Mouse (Mus musculus) embryonic facial prominence, embryonic 14.5 days (tissue): ENCODE data around the gene Pecr. TPM values are rescaled to one million over a fixed set of nuclear protein-coding genes. Genes with fewer than 3 reads are reported as not detected.

Source experiments
- ATAC-seq: fragments of 200-750 bp; cut with Nextera tagmentation; 2 replicates; pipeline ENCODE4 v1.8.0; 2017; ENCODE audit warnings: low read depth, moderate number of reproducible peaks, moderate TSS enrichment
- DNase-seq: peaks from one replicate; pipeline ENCODE4 v3.0.0-alpha.2; 2015; ENCODE audit warnings: low spot score
- H3K27ac ChIP-seq: fragments of 300-500 bp; sonication (generic); replicated peaks from 2 replicates; pipeline ENCODE4 v1.5.1; 2014; ENCODE audit warnings: low read depth, mild to moderate bottlenecking, low read length, moderate library complexity
- H3K27me3 ChIP-seq: fragments of 300-500 bp; sonication (generic); replicated peaks from 2 replicates; pipeline ENCODE4 v1.6.1; 2014; ENCODE audit warnings: low read length; ENCODE audit not compliant: control insufficient read depth, insufficient read depth
- H3K36me3 ChIP-seq: fragments of 300-500 bp; sonication (generic); 2 replicates; pipeline ENCODE4 v1.6.1; 2014; ENCODE audit warnings: low read length, mixed read lengths; ENCODE audit not compliant: control insufficient read depth, insufficient read depth
- H3K4me1 ChIP-seq: fragments of 300-500 bp; sonication (generic); 2 replicates; pipeline ENCODE4 v1.6.1; 2014; ENCODE audit warnings: antibody characterized with exemption, low read length; ENCODE audit not compliant: control insufficient read depth, insufficient read depth
- H3K4me2 ChIP-seq: fragments of 300-500 bp; sonication (generic); 2 replicates; pipeline ENCODE4 v1.6.1; 2014; ENCODE audit warnings: low read depth, mild to moderate bottlenecking, low read length, moderate library complexity, mixed read lengths
- H3K4me3 ChIP-seq: fragments of 300-500 bp; sonication (generic); 2 replicates; pipeline ENCODE4 v1.5.1; 2014; ENCODE audit warnings: low read depth, mild to moderate bottlenecking, low read length
- H3K9ac ChIP-seq: fragments of 300-500 bp; sonication (generic); 2 replicates; pipeline ENCODE4 v1.6.1; 2014; ENCODE audit warnings: low read depth, mild to moderate bottlenecking, low read length, moderate library complexity, mixed read lengths
- H3K9me3 ChIP-seq: fragments of 300-500 bp; sonication (generic); 2 replicates; pipeline ENCODE4 v1.6.1; 2016; ENCODE audit warnings: low read length; ENCODE audit not compliant: control insufficient read depth
- WGBS: fragments of 180-500 bp; shearing (Covaris S2); extraction: QIAGEN DNeasy Blood & Tissue Kit; methylation state at CpG from one replicate; pipeline ENCODE4 v1.1.7; 2014; 5-methylcytosine and 5-hydroxymethylcytosine counted together
- polyA plus RNA-seq: library from polyadenylated mRNA; unstranded; fragments of >200 nt; fragmentation: Nextera tagmentation; extraction: Ambion mirVana; gene quantifications from 2 replicates; pipeline ENCODE4 v1.2.1, GENCODE M21; 2014

Gene Pecr
- polyA plus RNA-seq, 1 experiment from 2014 or later = 31.4 TPM

DNA sequence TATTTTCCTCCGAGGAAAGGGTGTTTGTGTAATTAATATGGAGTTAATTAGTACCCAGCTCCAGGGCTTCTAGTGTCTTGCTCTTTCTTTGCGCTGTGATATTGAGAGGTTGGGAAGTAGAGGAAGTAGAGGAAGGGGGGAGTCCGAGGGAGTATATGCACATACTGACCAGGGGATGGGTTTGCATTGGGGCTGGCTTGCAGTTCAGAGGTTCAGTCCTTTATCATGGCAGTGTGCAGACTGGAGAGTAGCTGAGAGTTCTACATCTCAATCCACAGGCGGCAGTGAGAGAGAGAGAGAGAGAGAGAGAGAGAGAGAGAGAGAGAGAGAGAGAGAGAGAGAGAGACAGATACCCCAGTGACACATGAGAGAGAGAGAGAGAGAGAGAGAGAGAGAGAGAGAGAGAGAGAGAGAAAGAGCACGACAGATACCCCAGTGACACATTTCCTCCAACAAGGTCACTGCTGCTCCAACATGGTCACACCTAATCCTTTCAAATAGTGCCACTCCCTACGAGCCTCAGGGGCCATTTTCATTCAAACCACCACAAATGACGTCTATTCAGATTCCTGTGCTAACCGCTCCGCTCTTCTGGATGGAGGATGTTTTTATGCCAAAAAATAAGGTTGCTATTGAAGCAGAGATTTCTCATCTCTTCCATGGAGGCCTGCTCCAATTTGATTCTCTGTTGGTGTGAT, 28.7 kb upstream of the Pecr start:
- ATAC-seq = no peak
- Histone ChIP-seq H3K4me2 (no peak overlapping the region), H3K4me1 (peaks cover 20% of the 10 kb centered on the region), H3K9me3 (no peaks in the 10 kb centered on the region), H3K27me3 (no peaks in the 10 kb centered on the region), H3K27ac (no peak overlapping the region), H3K9ac (no peak overlapping the region), H3K4me3 (no peak overlapping the region), H3K36me3 (peaks cover 59% of the 10 kb centered on the region; the same call in 1 of the 2 replicates)
- DNase-seq = no peak
- WGBS = 73% methylated on average over 9 of the region's 9 CpGs

- no peak overlapping the region for H3K4me2 ChIP-seq
- H3K9me3 ChIP-seq = no peaks in the 10 kb centered on the region
- H3K36me3 ChIP-seq = peaks cover 33% of the 10 kb centered on the region; the same call in 1 of the 2 replicates
- DNase-seq (peak; percentile 85), ATAC-seq (peak; percentile 14; the same call in 1 of the 2 replicates)
- WGBS = 36% methylated on average over 6 of the region's 6 CpGs
- H3K4me3 ChIP-seq = no peak overlapping the region
- H3K27me3 ChIP-seq = no peaks in the 10 kb centered on the region
- no peak overlapping the region for H3K9ac ChIP-seq
- H3K27ac ChIP-seq = peak overlapping the region; percentile 24; the same call in 1 of the 2 replicates
- H3K4me1 ChIP-seq = peaks cover 23% of the 10 kb centered on the region
These were observed 25.8 kb upstream of the Pecr start for GRCm38 (mm10) chr1:72309744-72310424.

GRCm38 (mm10) chr1:72308919-72309318, 24.8 kb upstream of the Pecr start:
- Histone ChIP-seq H3K4me2 (no peak overlapping the region), H3K36me3 (peaks cover 24% of the 10 kb centered on the region; the same call in 1 of the 2 replicates), H3K9me3 (no peaks in the 10 kb centered on the region), H3K4me1 (peaks cover 23% of the 10 kb centered on the region), H3K27ac (peak overlapping the region; percentile 24; the same call in 1 of the 2 replicates), H3K9ac (no peak overlapping the region), H3K27me3 (no peaks in the 10 kb centered on the region), H3K4me3 (no peak overlapping the region)
- no peak for DNase-seq
- no peak for ATAC-seq
- WGBS = 51% methylated on average over 4 of the region's 4 CpGs

DNA sequence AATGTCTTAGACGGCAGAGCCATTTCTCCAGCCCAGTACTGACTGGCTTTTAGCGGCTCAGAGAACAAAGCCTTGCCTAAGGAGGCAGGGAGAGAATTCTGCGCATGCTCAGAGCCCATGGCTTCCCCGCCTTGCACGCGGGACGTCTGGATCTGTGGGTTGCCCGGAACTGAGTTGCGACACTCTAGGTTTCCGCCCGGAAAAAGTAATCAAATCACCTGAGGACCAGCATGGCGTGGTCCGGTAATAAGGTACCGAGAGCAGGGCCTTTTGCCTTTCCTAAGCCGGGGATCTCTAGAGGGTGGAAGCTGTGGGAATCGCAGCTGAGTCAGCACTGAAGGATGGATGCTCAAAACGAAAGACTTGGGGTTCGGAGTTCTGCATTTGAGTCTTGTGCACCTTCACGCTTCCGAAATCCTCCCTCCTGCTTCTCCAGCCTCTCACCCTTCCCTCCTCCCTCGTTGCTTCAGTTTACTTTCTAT, 23.2 kb upstream of the Pecr start, which contains the start of gene Xrcc5:
TSS of gene Xrcc5 (plus strand) at position 105 of the 482 bp plus-strand sequence.
- H3K9me3 ChIP-seq = no peaks in the 10 kb centered on the region
- peak within 1 kb of the TSS; percentile 57 for H3K4me2 ChIP-seq
- WGBS = under 1% methylated on average over 20 of the region's 21 CpGs
- peaks cover 23% of the 10 kb centered on the region for H3K4me1 ChIP-seq
- H3K27me3 ChIP-seq = no peaks in the 10 kb centered on the region
- H3K27ac ChIP-seq = peak within 1 kb of the TSS; percentile 94
- DNase-seq = peak; percentile 98
- H3K4me3 ChIP-seq = peak within 1 kb of the TSS; percentile 59
- peak; percentile 98 for ATAC-seq
- peak within 1 kb of the TSS; percentile 73 for H3K9ac ChIP-seq
- 0 out of 2 replicates have a peak, but pooled peaks cover 12% of the 10 kb centered on the region for H3K36me3 ChIP-seq

DNA sequence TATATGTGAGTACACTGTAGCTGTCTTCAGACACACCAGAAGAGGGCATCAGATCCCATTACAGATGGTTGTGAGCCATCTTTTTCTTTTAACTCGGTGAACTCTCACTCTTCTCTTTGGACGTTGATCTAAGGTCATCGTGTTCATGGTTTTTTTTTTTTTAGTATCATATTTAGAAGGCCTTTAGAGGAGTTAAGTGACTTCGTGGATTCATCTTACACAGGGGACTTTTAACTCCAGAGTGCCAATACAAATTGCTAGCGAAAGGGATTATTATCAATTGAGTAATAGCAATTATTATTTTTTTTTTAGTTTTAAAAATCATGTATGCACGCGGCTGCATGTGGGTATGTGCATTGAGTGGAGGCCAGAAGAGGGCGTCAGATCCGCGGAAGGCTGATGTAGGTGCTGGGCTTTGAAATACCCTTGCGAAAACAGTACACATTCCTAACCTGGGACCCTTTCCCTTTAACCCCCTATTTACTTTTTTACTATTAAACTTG, 22.6 kb upstream of the Pecr start:
- DNase-seq (no peak), ATAC-seq (peak; percentile 87)
- Histone ChIP-seq H3K27me3 (no peaks in the 10 kb centered on the region), H3K4me2 (peak overlapping the region; percentile 57), H3K27ac (peak overlapping the region; percentile 94), H3K4me3 (peak overlapping the region; percentile 59), H3K9ac (peak overlapping the region; percentile 73), H3K36me3 (0 out of 2 replicates have a peak, but pooled peaks cover 7% of the 10 kb centered on the region), H3K9me3 (no peaks in the 10 kb centered on the region), H3K4me1 (peaks cover 23% of the 10 kb centered on the region)
- 2% methylated on average over 11 of the region's 11 CpGs for WGBS

DNA sequence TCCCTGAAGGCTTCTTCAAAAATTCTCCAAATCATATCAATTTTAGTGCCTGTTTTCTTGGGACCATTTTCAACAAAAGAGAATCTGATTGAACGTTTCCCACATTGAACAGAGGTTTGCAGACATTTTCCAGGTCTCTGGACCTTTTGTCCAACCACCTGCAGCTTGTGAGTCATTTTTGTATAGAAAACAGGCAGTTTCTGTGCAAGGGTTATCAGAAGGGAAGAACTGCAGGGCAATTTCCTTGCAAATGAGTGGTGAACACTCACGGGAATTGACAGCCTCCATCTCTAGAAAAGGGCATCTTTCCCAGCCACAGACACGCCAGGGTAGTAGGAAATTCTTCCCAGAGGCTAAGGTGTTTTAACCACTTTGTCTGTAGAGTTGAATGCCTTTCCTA, 22.1 kb upstream of the Pecr start:
- H3K4me1 ChIP-seq = peaks cover 23% of the 10 kb centered on the region
- H3K27ac ChIP-seq = no peak overlapping the region
- peak overlapping the region; percentile 57 for H3K4me2 ChIP-seq
- peak overlapping the region; percentile 59 for H3K4me3 ChIP-seq
- ATAC-seq = no peak
- no peak for DNase-seq
- 60% methylated on average over 3 of the region's 3 CpGs for WGBS
- H3K27me3 ChIP-seq = no peaks in the 10 kb centered on the region
- H3K9ac ChIP-seq = no peak overlapping the region
- H3K36me3 ChIP-seq = 0 out of 2 replicates have a peak, but pooled peaks cover 3% of the 10 kb centered on the region
- H3K9me3 ChIP-seq = no peaks in the 10 kb centered on the region

DNA sequence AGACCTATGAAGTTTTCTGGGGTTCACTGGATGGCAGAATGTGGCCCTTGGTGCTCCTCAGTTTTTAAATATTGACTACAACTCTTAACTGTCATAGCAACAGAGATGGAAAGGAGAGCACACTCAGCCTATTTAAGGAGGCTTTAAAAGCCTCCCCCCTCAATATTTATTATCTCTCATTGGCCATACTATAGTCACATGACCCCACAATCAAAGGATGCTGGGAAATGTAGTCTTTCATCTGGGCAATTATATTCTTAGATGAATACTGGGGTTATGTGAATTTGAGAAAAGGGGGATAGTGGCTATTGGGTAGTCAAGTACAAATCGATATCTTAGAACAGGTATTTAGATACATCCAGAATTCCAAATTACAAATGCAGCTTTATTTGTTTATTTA, 17.7 kb upstream of the Pecr start:
- DNase-seq (no peak), ATAC-seq (no peak)
- H3K9ac ChIP-seq = no peak overlapping the region
- H3K36me3 ChIP-seq = no peaks in the 10 kb centered on the region
- no peak overlapping the region for H3K4me3 ChIP-seq
- H3K9me3 ChIP-seq = no peaks in the 10 kb centered on the region
- H3K4me2 ChIP-seq = no peak overlapping the region
- no peaks in the 10 kb centered on the region for H3K27me3 ChIP-seq
- H3K4me1 ChIP-seq = peaks cover 3% of the 10 kb centered on the region; the same call in 1 of the 2 replicates
- H3K27ac ChIP-seq = no peak overlapping the region
- 86% methylated on average over 1 of the region's 1 CpGs for WGBS

DNA sequence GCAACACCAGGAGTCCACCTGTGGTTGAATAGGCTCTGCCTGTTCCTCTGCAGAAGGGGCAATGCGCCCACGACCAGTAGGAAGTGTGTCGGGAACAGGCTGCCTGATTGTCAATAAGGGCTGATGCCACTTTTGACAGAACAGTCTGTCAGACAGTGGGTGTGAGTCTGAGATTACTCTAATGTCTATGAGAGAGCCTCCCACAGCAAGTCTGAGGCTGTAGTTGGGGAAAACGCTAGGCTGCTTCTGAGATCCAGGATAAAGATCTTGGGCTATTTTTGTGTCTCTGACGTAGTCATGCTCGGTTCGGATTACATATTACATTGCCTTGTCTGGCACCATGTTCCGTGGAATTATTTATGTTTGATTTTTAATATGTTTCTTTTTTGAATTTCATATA, 11.6 kb upstream of the Pecr start:
- ATAC-seq (no peak), DNase-seq (no peak)
- Histone ChIP-seq H3K27ac (no peak overlapping the region), H3K4me1 (no peaks in the 10 kb centered on the region), H3K36me3 (no peaks in the 10 kb centered on the region), H3K4me3 (no peak overlapping the region), H3K4me2 (no peak overlapping the region), H3K9me3 (no peaks in the 10 kb centered on the region), H3K27me3 (no peaks in the 10 kb centered on the region), H3K9ac (no peak overlapping the region)
- WGBS = 78% methylated on average over 8 of the region's 8 CpGs
